Mouse (Mus musculus): ENCODE measurements around the gene Samd13. TPM values are rescaled to one million over a fixed set of nuclear protein-coding genes. Genes with fewer than 3 reads are reported as not detected.

Gene Samd13
- polyA plus RNA-seq, 1 experiment from 2014 or later = 0.86 TPM

- DNase-seq (ENCODE audit: low spot score) (no peak), ATAC-seq (replicated peaks; ENCODE audit: insufficient number of reproducible peaks, low FRiP score, low TSS enrichment, low read depth) (no peak)
- no peak overlapping the region for H3K4me2 ChIP-seq (ENCODE audit: low read depth, low read length)
- H3K4me1 ChIP-seq (ENCODE audit: control insufficient read depth, insufficient read depth, low read length) = no peaks in the 10 kb centered on the region
- no peak overlapping the region for H3K9ac ChIP-seq (replicated peaks; ENCODE audit: low read length)
- WGBS = 88% methylated on average over 14 of the region's 14 CpGs
- no peak overlapping the region for H3K4me3 ChIP-seq (ENCODE audit: low read depth, low read length)
- no peaks in the 10 kb centered on the region for H3K36me3 ChIP-seq (replicated peaks; ENCODE audit: control insufficient read depth, insufficient read depth, low read depth, low read length)
- H3K27ac ChIP-seq (replicated peaks; ENCODE audit: low read depth, low read length) = no peak overlapping the region
- no peaks in the 10 kb centered on the region for H3K9me3 ChIP-seq (replicated peaks; ENCODE audit: control insufficient read depth, low read length)
- no peaks in the 10 kb centered on the region for H3K27me3 ChIP-seq (ENCODE audit: control insufficient read depth, insufficient read depth, low read length)
Observed at GRCm38 (mm10) chr3:146620555-146621249, 64.7 kb downstream of the Samd13 start.

DNA sequence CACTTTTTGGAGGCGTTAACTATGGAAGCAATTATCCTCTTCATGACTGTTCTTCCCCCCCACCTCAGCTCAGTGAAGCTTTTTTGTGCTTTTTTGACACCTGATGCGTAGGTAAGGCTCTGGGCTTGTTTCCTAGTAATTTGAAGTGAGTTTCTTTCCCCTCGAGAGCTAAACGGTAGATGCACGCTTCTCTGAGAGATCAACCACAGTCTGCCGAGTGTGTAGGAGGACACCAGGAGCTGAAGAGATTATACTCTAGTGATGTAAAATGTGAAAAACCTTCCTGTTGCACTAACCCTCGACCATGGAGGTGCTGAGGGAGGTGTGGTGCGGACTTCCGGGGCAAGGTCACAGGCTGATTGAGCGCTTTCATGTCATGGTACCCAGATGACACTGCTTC, 65.3 kb downstream of the Samd13 start:
- no peak for DNase-seq (ENCODE audit: low spot score)
- no peak overlapping the region for H3K9ac ChIP-seq (replicated peaks; ENCODE audit: low read length)
- no peaks in the 10 kb centered on the region for H3K36me3 ChIP-seq (replicated peaks; ENCODE audit: control insufficient read depth, insufficient read depth, low read depth, low read length)
- no peak for ATAC-seq (replicated peaks; ENCODE audit: insufficient number of reproducible peaks, low FRiP score, low TSS enrichment, low read depth)
- WGBS = 85% methylated on average over 10 of the region's 10 CpGs
- H3K27me3 ChIP-seq (ENCODE audit: control insufficient read depth, insufficient read depth, low read length) = no peaks in the 10 kb centered on the region
- no peaks in the 10 kb centered on the region for H3K9me3 ChIP-seq (replicated peaks; ENCODE audit: control insufficient read depth, low read length)
- no peaks in the 10 kb centered on the region for H3K4me1 ChIP-seq (ENCODE audit: control insufficient read depth, insufficient read depth, low read length)
- H3K4me2 ChIP-seq (ENCODE audit: low read depth, low read length) = no peak overlapping the region
- no peak overlapping the region for H3K27ac ChIP-seq (replicated peaks; ENCODE audit: low read depth, low read length)
- no peak overlapping the region for H3K4me3 ChIP-seq (ENCODE audit: low read depth, low read length)

- Histone ChIP-seq H3K4me3 (ENCODE audit: low read depth, low read length) (no peak overlapping the region), H3K27ac (replicated peaks; ENCODE audit: low read depth, low read length) (no peak overlapping the region), H3K9me3 (replicated peaks; ENCODE audit: control insufficient read depth, low read length) (no peaks in the 10 kb centered on the region), H3K4me1 (ENCODE audit: control insufficient read depth, insufficient read depth, low read length) (no peaks in the 10 kb centered on the region), H3K9ac (replicated peaks; ENCODE audit: low read length) (no peak overlapping the region), H3K36me3 (replicated peaks; ENCODE audit: control insufficient read depth, insufficient read depth, low read depth, low read length) (no peaks in the 10 kb centered on the region), H3K27me3 (ENCODE audit: control insufficient read depth, insufficient read depth, low read length) (no peaks in the 10 kb centered on the region), H3K4me2 (ENCODE audit: low read depth, low read length) (no peak overlapping the region)
- 80% methylated on average over 4 of the region's 4 CpGs for WGBS
- no peak for ATAC-seq (replicated peaks; ENCODE audit: insufficient number of reproducible peaks, low FRiP score, low TSS enrichment, low read depth)
- DNase-seq (ENCODE audit: low spot score) = no peak
Observed at GRCm38 (mm10) chr3:146618357-146618756, 67.0 kb downstream of the Samd13 start.

DNA sequence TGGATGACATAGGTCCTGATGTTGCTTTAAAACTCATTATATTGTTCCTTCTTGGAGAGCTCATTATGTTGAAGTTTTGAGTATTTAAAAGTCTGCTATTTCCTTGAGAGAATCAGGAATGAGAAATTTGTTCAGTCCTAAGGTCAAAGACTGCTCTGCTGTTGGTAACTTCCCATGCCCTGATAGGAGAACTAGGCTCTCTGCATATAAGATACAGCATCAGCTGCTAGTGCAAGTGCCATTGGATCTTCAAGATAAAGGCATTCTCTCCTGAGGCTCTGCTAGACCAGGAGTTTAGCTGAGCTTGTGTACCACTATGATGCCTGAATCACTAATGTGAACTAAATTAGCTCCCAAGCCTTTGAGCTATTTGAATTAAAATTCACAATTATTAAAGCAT, 67.4 kb downstream of the Samd13 start:
- H3K27me3 ChIP-seq (ENCODE audit: control insufficient read depth, insufficient read depth, low read length) = no peaks in the 10 kb centered on the region
- H3K9ac ChIP-seq (replicated peaks; ENCODE audit: low read length) = no peak overlapping the region
- no peak overlapping the region for H3K4me3 ChIP-seq (ENCODE audit: low read depth, low read length)
- no peaks in the 10 kb centered on the region for H3K4me1 ChIP-seq (ENCODE audit: control insufficient read depth, insufficient read depth, low read length)
- no peaks in the 10 kb centered on the region for H3K9me3 ChIP-seq (replicated peaks; ENCODE audit: control insufficient read depth, low read length)
- ATAC-seq (replicated peaks; ENCODE audit: insufficient number of reproducible peaks, low FRiP score, low TSS enrichment, low read depth) (no peak), DNase-seq (ENCODE audit: low spot score) (no peak)
- no peak overlapping the region for H3K4me2 ChIP-seq (ENCODE audit: low read depth, low read length)
- H3K27ac ChIP-seq (replicated peaks; ENCODE audit: low read depth, low read length) = no peak overlapping the region
- no peaks in the 10 kb centered on the region for H3K36me3 ChIP-seq (replicated peaks; ENCODE audit: control insufficient read depth, insufficient read depth, low read depth, low read length)

GRCm38 (mm10) chr3:146616533-146617283, 68.7 kb downstream of the Samd13 start:
- no peaks in the 10 kb centered on the region for H3K9me3 ChIP-seq (replicated peaks; ENCODE audit: control insufficient read depth, low read length)
- DNase-seq (ENCODE audit: low spot score) (no peak), ATAC-seq (replicated peaks; ENCODE audit: insufficient number of reproducible peaks, low FRiP score, low TSS enrichment, low read depth) (no peak)
- H3K9ac ChIP-seq (replicated peaks; ENCODE audit: low read length) = no peak overlapping the region
- H3K4me3 ChIP-seq (ENCODE audit: low read depth, low read length) = no peak overlapping the region
- H3K36me3 ChIP-seq (replicated peaks; ENCODE audit: control insufficient read depth, insufficient read depth, low read depth, low read length) = no peaks in the 10 kb centered on the region
- H3K4me1 ChIP-seq (ENCODE audit: control insufficient read depth, insufficient read depth, low read length) = no peaks in the 10 kb centered on the region
- WGBS = 76% methylated on average over 5 of the region's 5 CpGs
- no peak overlapping the region for H3K4me2 ChIP-seq (ENCODE audit: low read depth, low read length)
- H3K27ac ChIP-seq (replicated peaks; ENCODE audit: low read depth, low read length) = no peak overlapping the region
- H3K27me3 ChIP-seq (ENCODE audit: control insufficient read depth, insufficient read depth, low read length) = no peaks in the 10 kb centered on the region

GRCm38 (mm10) chr3:146615496-146615895, 69.9 kb downstream of the Samd13 start, which contains the start of gene Dnase2b:
Gene Dnase2b, minus strand, starts transcription at chr3:146615596.
- Histone ChIP-seq H3K27ac (replicated peaks; ENCODE audit: low read depth, low read length) (no peak within 1 kb of the TSS), H3K9me3 (replicated peaks; ENCODE audit: control insufficient read depth, low read length) (no peaks in the 10 kb centered on the region), H3K4me3 (ENCODE audit: low read depth, low read length) (no peak within 1 kb of the TSS), H3K4me2 (ENCODE audit: low read depth, low read length) (no peak within 1 kb of the TSS), H3K4me1 (ENCODE audit: control insufficient read depth, insufficient read depth, low read length) (no peaks in the 10 kb centered on the region), H3K36me3 (replicated peaks; ENCODE audit: control insufficient read depth, insufficient read depth, low read depth, low read length) (no peaks in the 10 kb centered on the region), H3K9ac (replicated peaks; ENCODE audit: low read length) (no peak within 1 kb of the TSS), H3K27me3 (ENCODE audit: control insufficient read depth, insufficient read depth, low read length) (no peaks in the 10 kb centered on the region)
- ATAC-seq (replicated peaks; ENCODE audit: insufficient number of reproducible peaks, low FRiP score, low TSS enrichment, low read depth) = no peak
- DNase-seq (ENCODE audit: low spot score) = no peak
- WGBS = 87% methylated on average over 4 of the region's 4 CpGs

GRCm38 (mm10) chr3:146611821-146612220, 73.6 kb downstream of the Samd13 start:
- H3K4me2 ChIP-seq (ENCODE audit: low read depth, low read length) = no peak overlapping the region
- ATAC-seq (replicated peaks; ENCODE audit: insufficient number of reproducible peaks, low FRiP score, low TSS enrichment, low read depth) (no peak), DNase-seq (ENCODE audit: low spot score) (no peak)
- no peak overlapping the region for H3K4me3 ChIP-seq (ENCODE audit: low read depth, low read length)
- 88% methylated on average over 4 of the region's 4 CpGs for WGBS
- no peak overlapping the region for H3K9ac ChIP-seq (replicated peaks; ENCODE audit: low read length)
- H3K27me3 ChIP-seq (ENCODE audit: control insufficient read depth, insufficient read depth, low read length) = no peaks in the 10 kb centered on the region
- H3K4me1 ChIP-seq (ENCODE audit: control insufficient read depth, insufficient read depth, low read length) = no peaks in the 10 kb centered on the region
- H3K27ac ChIP-seq (replicated peaks; ENCODE audit: low read depth, low read length) = no peak overlapping the region
- no peaks in the 10 kb centered on the region for H3K9me3 ChIP-seq (replicated peaks; ENCODE audit: control insufficient read depth, low read length)
- H3K36me3 ChIP-seq (replicated peaks; ENCODE audit: control insufficient read depth, insufficient read depth, low read depth, low read length) = no peaks in the 10 kb centered on the region

DNA sequence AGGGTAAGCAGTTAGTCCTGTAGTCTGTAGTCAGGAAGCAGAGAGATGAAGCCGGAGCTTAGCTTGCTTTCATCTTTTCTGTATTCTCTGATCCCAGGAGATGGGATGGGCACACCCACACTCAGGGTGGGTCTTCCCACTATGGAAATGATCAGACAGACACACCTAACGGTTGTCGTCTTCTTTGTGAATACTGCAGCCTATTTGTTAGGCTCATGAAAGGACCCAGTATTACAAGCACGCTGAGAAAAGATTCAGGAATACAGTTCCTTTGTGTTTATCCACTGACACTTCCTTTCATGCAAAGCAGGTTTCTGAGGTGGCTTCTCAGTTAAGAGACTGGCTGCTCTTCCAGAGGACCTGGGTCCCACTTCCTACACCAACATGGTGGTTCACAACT, 74.1 kb downstream of the Samd13 start:
- Histone ChIP-seq H3K9ac (replicated peaks; ENCODE audit: low read length) (no peak overlapping the region), H3K27me3 (ENCODE audit: control insufficient read depth, insufficient read depth, low read length) (no peaks in the 10 kb centered on the region), H3K36me3 (replicated peaks; ENCODE audit: control insufficient read depth, insufficient read depth, low read depth, low read length) (no peaks in the 10 kb centered on the region), H3K27ac (replicated peaks; ENCODE audit: low read depth, low read length) (no peak overlapping the region), H3K4me2 (ENCODE audit: low read depth, low read length) (no peak overlapping the region), H3K9me3 (replicated peaks; ENCODE audit: control insufficient read depth, low read length) (no peaks in the 10 kb centered on the region), H3K4me1 (ENCODE audit: control insufficient read depth, insufficient read depth, low read length) (no peaks in the 10 kb centered on the region), H3K4me3 (ENCODE audit: low read depth, low read length) (no peak overlapping the region)
- 78% methylated on average over 4 of the region's 4 CpGs for WGBS
- no peak for ATAC-seq (replicated peaks; ENCODE audit: insufficient number of reproducible peaks, low FRiP score, low TSS enrichment, low read depth)
- no peak for DNase-seq (ENCODE audit: low spot score)
